Mouse (Mus musculus) ovary, postnatal 10 days (tissue): ENCODE results near the gene Ocln.
"Not testable (repeated sequence)": the region's sequence is repeated elsewhere in the genome, so short reads cannot be mapped to it uniquely, and the experiment has no call there.

Experiments
- DNase-seq: peaks from one replicate; pipeline ENCODE4 v3.0.0; 2022; ENCODE audit warnings: low spot score

The Ocln gene

GRCm38 (mm10) chr13:100543011-100543767, 9.3 kb downstream of the Ocln start:
- no peak for DNase-seq

GRCm38 (mm10) chr13:100536149-100536548, 16.4 kb downstream of the Ocln start:
- DNase-seq, result no peak

- DNase-seq, result no peak
Measured at GRCm38 (mm10) chr13:100532788-100533365, 19.6 kb downstream of the Ocln start.

- no peak for DNase-seq
Measured at GRCm38 (mm10) chr13:100526649-100527038, 25.9 kb downstream of the Ocln start.

GRCm38 (mm10) chr13:100525935-100526648, 26.4 kb downstream of the Ocln start:
- DNase-seq, result no peak

- no peak for DNase-seq
Measured at GRCm38 (mm10) chr13:100524896-100525295, 27.6 kb downstream of the Ocln start.

GRCm38 (mm10) chr13:100523698-100524097, 28.8 kb downstream of the Ocln start:
- DNase-seq, result no peak

GRCm38 (mm10) chr13:100521724-100522591, 30.6 kb downstream of the Ocln start:
- DNase-seq, result no peak

- no peak for DNase-seq
Measured at GRCm38 (mm10) chr13:100519162-100519561, 33.4 kb downstream of the Ocln start.

GRCm38 (mm10) chr13:100518191-100518590, 34.3 kb downstream of the Ocln start:
- no peak for DNase-seq

GRCm38 (mm10) chr13:100517652-100518153, 34.8 kb downstream of the Ocln start:
- no peak for DNase-seq

- no peak for DNase-seq
Measured at GRCm38 (mm10) chr13:100516213-100517105, 36.1 kb downstream of the Ocln start.

GRCm38 (mm10) chr13:100512792-100513191, 39.7 kb downstream of the Ocln start:
- DNase-seq, result no peak

GRCm38 (mm10) chr13:100511860-100512364, 40.6 kb downstream of the Ocln start:
- no peak for DNase-seq

GRCm38 (mm10) chr13:100511146-100511859, 41.2 kb downstream of the Ocln start:
- no peak for DNase-seq

- DNase-seq, result not testable (repeated sequence)
Measured at GRCm38 (mm10) chr13:100499625-100500024, 52.9 kb downstream of the Ocln start.

- DNase-seq, result no peak
Measured at GRCm38 (mm10) chr13:100495337-100495736, 57.2 kb downstream of the Ocln start.

- not testable (repeated sequence) for DNase-seq
Measured at GRCm38 (mm10) chr13:100494370-100494769, 58.1 kb downstream of the Ocln start.

GRCm38 (mm10) chr13:100493313-100493712, 59.2 kb downstream of the Ocln start:
- no peak for DNase-seq
